Mouse (Mus musculus) granulocyte monocyte progenitor cell, adult 5-6 weeks (primary cell): ENCODE measurements around the gene Gstk1. TPM values are rescaled to one million over a fixed set of nuclear protein-coding genes. Genes with fewer than 3 reads are reported as not detected.

Source experiments
- ATAC-seq: replicated peaks from 2 replicates; pipeline ENCODE4 v1.8.0; 2016; ENCODE audit warnings: mild to moderate bottlenecking, moderate TSS enrichment, inconsistent platforms; ENCODE audit not compliant: poor library complexity, severe bottlenecking
- total RNA-seq, 2 experiments: library from RNA; stranded (forward) in 1 of 2; stranded (reverse) in 1 of 2; fragments of 200-712, 200-1000 nt in 1 of 2; fragments of >200 nt in 1 of 2; fragmentation: Nextera tagmentation in 1 of 2; gene quantifications; 2 replicates each; pipeline ENCODE4 v1.2.3; 2014 to 2017

Gstk1 gene
- total RNA-seq (2014; fragmentation: Nextera tagmentation): 10.5 and 16.7 TPM in 2 replicates
- total RNA-seq (2017): 4.9 and 6.4 TPM in 2 replicates

GRCm38 (mm10) chr6:42245711-42246353 lies at the start of gene Gstk1:
Gstk1 (plus strand) TSS chr6:42245935.
- peak; percentile 99 for ATAC-seq

GRCm38 (mm10) chr6:42197710-42198109 lies 48.0 kb upstream of the Gstk1 start:
- no peak for ATAC-seq

GRCm38 (mm10) chr6:42199498-42199897 lies 46.2 kb upstream of the Gstk1 start:
- ATAC-seq: no peak

- peak; percentile 33; the same call in 1 of the 2 replicates for ATAC-seq
These were observed 30.7 kb upstream of the Gstk1 start, which contains the start of gene Tas2r144 for GRCm38 (mm10) chr6:42215028-42215427. Tas2r144 (plus strand) TSS chr6:42215328.

- no peak for ATAC-seq
These were observed 23.4 kb upstream of the Gstk1 start for GRCm38 (mm10) chr6:42222286-42222685.

GRCm38 (mm10) chr6:42225046-42225445 lies 20.7 kb upstream of the Gstk1 start:
- ATAC-seq: no peak

GRCm38 (mm10) chr6:42227240-42228101 lies 18.3 kb upstream of the Gstk1 start:
- ATAC-seq: peak; percentile 87

GRCm38 (mm10) chr6:42229610-42230009 lies 16.1 kb upstream of the Gstk1 start:
- no peak for ATAC-seq

- ATAC-seq: no peak
These were observed 14.5 kb upstream of the Gstk1 start for GRCm38 (mm10) chr6:42231191-42231590.

GRCm38 (mm10) chr6:42237276-42237805 lies 8.4 kb upstream of the Gstk1 start:
- ATAC-seq: no peak

GRCm38 (mm10) chr6:42241311-42242045 lies 4.3 kb upstream of the Gstk1 start:
- ATAC-seq: no peak

- ATAC-seq: peak; percentile 32
These were observed 1.4 kb downstream of the Gstk1 start for GRCm38 (mm10) chr6:42247173-42247572.

- ATAC-seq: no peak
These were observed 2.2 kb downstream of the Gstk1 start for GRCm38 (mm10) chr6:42247981-42248380.

GRCm38 (mm10) chr6:42251791-42252190 lies 6.1 kb downstream of the Gstk1 start:
- no peak for ATAC-seq

GRCm38 (mm10) chr6:42253103-42253502 lies 7.4 kb downstream of the Gstk1 start:
- no peak for ATAC-seq

- peak; percentile 95 for ATAC-seq
These were observed 11.6 kb downstream of the Gstk1 start for GRCm38 (mm10) chr6:42257303-42257863.

GRCm38 (mm10) chr6:42260430-42260829 lies 14.7 kb downstream of the Gstk1 start:
- no peak for ATAC-seq

GRCm38 (mm10) chr6:42261524-42262170 lies 15.9 kb downstream of the Gstk1 start, which contains the start of gene Tmem139:
Tmem139 (plus strand) TSS chr6:42261970.
- no peak for ATAC-seq

GRCm38 (mm10) chr6:42264626-42265312 lies 19.0 kb downstream of the Gstk1 start, which contains the start of gene Casp2:
Casp2 (plus strand) TSS chr6:42264985.
- peak; percentile 86 for ATAC-seq
